Mouse (Mus musculus) heart, embryonic 11.5 days (tissue): ENCODE measurements around the gene Tfrc. TPM values are rescaled to one million over a fixed set of nuclear protein-coding genes. Genes with fewer than 3 reads are reported as not detected.

ENCODE experiments used
- ATAC-seq: fragments of 200-750 bp; cut with Nextera tagmentation; replicated peaks from 2 replicates; pipeline ENCODE4 v1.8.0; 2017; ENCODE audit warnings: moderate library complexity; ENCODE audit not compliant: insufficient number of reproducible peaks, low FRiP score, low TSS enrichment
- H3K27ac ChIP-seq: fragments of 300-500 bp; sonication (generic); 2 replicates; pipeline ENCODE4 v1.5.1; 2014; ENCODE audit warnings: mild to moderate bottlenecking, low read depth, low read length
- H3K27me3 ChIP-seq: fragments of 300-500 bp; sonication (generic); 2 replicates; pipeline ENCODE4 v1.6.1; 2014; ENCODE audit warnings: mild to moderate bottlenecking, low read length, mixed read lengths; ENCODE audit not compliant: control insufficient read depth, insufficient read depth
- H3K36me3 ChIP-seq: fragments of 300-500 bp; sonication (generic); 2 replicates; pipeline ENCODE4 v1.6.1; 2014; ENCODE audit warnings: mild to moderate bottlenecking, low read length, moderate library complexity, mixed read lengths; ENCODE audit not compliant: control insufficient read depth, insufficient read depth
- H3K4me1 ChIP-seq: fragments of 300-500 bp; sonication (generic); 2 replicates; pipeline ENCODE4 v1.6.1; 2014; ENCODE audit warnings: low read length; ENCODE audit not compliant: control insufficient read depth, insufficient read depth
- H3K4me2 ChIP-seq: fragments of 300-500 bp; sonication (generic); 2 replicates; pipeline ENCODE4 v1.6.1; 2014; ENCODE audit warnings: mild to moderate bottlenecking, moderate library complexity
- H3K4me3 ChIP-seq: fragments of 300-500 bp; sonication (generic); 2 replicates; pipeline ENCODE4 v1.5.1; 2014; ENCODE audit warnings: low read depth, low read length
- H3K9ac ChIP-seq: fragments of 300-500 bp; sonication (generic); 2 replicates; pipeline ENCODE4 v1.6.1; 2014; ENCODE audit warnings: mild to moderate bottlenecking, low read depth, low read length, moderate library complexity
- H3K9me3 ChIP-seq: fragments of 300-500 bp; sonication (generic); replicated peaks from 2 replicates; pipeline ENCODE4 v1.6.1; 2016; ENCODE audit warnings: low read length; ENCODE audit not compliant: control insufficient read depth
- WGBS: fragments of 180-500 bp; shearing (Covaris S2); extraction: QIAGEN DNeasy Blood & Tissue Kit; methylation state at CpG from one replicate; pipeline ENCODE4 v1.1.7; 2014; ENCODE audit not compliant: insufficient replicate concordance; 5-methylcytosine and 5-hydroxymethylcytosine counted together
- polyA plus RNA-seq: library from polyadenylated mRNA; unstranded; fragments of >200 nt; fragmentation: Nextera tagmentation; extraction: Ambion mirVana; gene quantifications from 2 replicates; pipeline ENCODE4 v1.2.1, GENCODE M21; 2014

Tfrc gene
- polyA plus RNA-seq, 1 experiment from 2014 or later: 66.7 TPM

- Histone ChIP-seq H3K27me3 (no peaks in the 10 kb centered on the region), H3K9ac (no peak overlapping the region), H3K4me2 (no peak overlapping the region), H3K4me3 (no peak overlapping the region), H3K27ac (no peak overlapping the region), H3K36me3 (peaks cover 29% of the 10 kb centered on the region), H3K4me1 (no peaks in the 10 kb centered on the region), H3K9me3 (no peaks in the 10 kb centered on the region)
- no peak for ATAC-seq
- 94% methylated on average over 8 of the region's 8 CpGs for WGBS
These were observed 19.4 kb downstream of the Tfrc start for GRCm38 (mm10) chr16:32628140-32628539.

- 92% methylated on average over 4 of the region's 4 CpGs for WGBS
- no peaks in the 10 kb centered on the region for H3K4me1 ChIP-seq
- H3K9ac ChIP-seq: no peak overlapping the region
- no peaks in the 10 kb centered on the region for H3K27me3 ChIP-seq
- H3K36me3 ChIP-seq: peaks cover 13% of the 10 kb centered on the region; the same call in 1 of the 2 replicates
- H3K27ac ChIP-seq: no peak overlapping the region
- H3K9me3 ChIP-seq: no peaks in the 10 kb centered on the region
- no peak for ATAC-seq
- no peak overlapping the region for H3K4me2 ChIP-seq
- no peak overlapping the region for H3K4me3 ChIP-seq
These were observed 23.7 kb downstream of the Tfrc start for GRCm38 (mm10) chr16:32632328-32632824.

DNA sequence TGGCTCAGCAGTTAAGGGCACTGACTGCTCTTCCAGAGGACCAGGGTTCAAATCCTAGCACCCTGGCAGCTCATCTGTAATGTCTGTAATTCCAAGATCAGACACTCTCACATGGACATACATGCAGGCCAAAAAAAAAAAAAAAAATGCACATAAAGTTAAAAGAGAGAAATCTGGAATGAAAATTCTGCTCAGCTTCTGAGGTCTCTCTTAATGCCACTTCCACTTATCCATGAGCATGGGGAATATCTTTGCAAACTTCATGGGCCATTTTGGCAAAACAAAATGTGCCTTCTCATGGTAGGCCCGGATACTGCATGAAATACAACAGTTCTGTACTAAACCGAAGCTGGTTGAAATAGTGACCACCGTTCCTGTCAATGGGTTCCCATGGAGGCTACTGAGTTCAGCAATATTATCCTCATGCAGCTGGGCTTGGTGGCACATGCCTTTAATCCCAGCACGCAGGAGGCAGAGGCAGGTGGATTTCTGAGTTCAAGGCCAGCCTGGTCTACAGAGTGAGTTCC, 24.8 kb downstream of the Tfrc start:
- H3K4me3 ChIP-seq: no peak overlapping the region
- no peak for ATAC-seq
- H3K9me3 ChIP-seq: no peaks in the 10 kb centered on the region
- no peak overlapping the region for H3K4me2 ChIP-seq
- H3K36me3 ChIP-seq: peaks cover 10% of the 10 kb centered on the region; the same call in 1 of the 2 replicates
- H3K9ac ChIP-seq: no peak overlapping the region
- no peaks in the 10 kb centered on the region for H3K27me3 ChIP-seq
- no peak overlapping the region for H3K27ac ChIP-seq
- H3K4me1 ChIP-seq: no peaks in the 10 kb centered on the region
- WGBS: 89% methylated on average over 4 of the region's 4 CpGs

GRCm38 (mm10) chr16:32634183-32634582, 25.5 kb downstream of the Tfrc start:
- H3K4me2 ChIP-seq: no peak overlapping the region
- H3K4me1 ChIP-seq: no peaks in the 10 kb centered on the region
- WGBS: 86% methylated on average over 5 of the region's 5 CpGs
- no peak overlapping the region for H3K4me3 ChIP-seq
- H3K9me3 ChIP-seq: no peaks in the 10 kb centered on the region
- ATAC-seq: no peak
- peaks cover 10% of the 10 kb centered on the region; the same call in 1 of the 2 replicates for H3K36me3 ChIP-seq
- H3K27me3 ChIP-seq: no peaks in the 10 kb centered on the region
- H3K27ac ChIP-seq: no peak overlapping the region
- no peak overlapping the region for H3K9ac ChIP-seq

DNA sequence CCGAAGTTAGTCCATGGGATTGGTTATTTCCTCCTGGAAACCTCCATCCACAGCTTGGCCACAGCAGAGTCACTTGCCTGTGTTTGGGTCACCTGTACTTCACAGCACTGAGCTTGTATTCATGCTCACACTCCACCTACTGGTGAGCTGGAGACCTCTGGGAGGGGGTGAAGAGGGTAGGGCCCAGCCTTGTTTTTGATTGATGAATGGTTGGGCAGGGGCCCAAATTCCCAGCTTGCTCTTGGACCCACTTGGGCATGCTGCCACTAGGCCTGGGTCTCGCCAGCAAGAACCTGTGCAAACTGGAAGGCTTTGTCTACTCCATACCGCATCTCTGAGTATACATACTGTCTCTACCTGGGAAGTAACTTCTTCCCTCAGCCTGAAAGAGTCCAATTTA, 26.6 kb downstream of the Tfrc start:
- no peak for ATAC-seq
- whole genome bisulfite sequencing: 67% methylated on average over 3 of the region's 3 CpGs
- H3K4me3 ChIP-seq: no peak overlapping the region

GRCm38 (mm10) chr16:32636331-32636730, 27.6 kb downstream of the Tfrc start:
- H3K27ac ChIP-seq: no peak overlapping the region
- H3K4me1 ChIP-seq: no peaks in the 10 kb centered on the region
- H3K36me3 ChIP-seq: no peaks in the 10 kb centered on the region
- no peak overlapping the region for H3K4me3 ChIP-seq
- H3K27me3 ChIP-seq: no peaks in the 10 kb centered on the region
- H3K9me3 ChIP-seq: no peaks in the 10 kb centered on the region
- no peak overlapping the region for H3K9ac ChIP-seq
- WGBS: 84% methylated on average over 3 of the region's 3 CpGs
- no peak overlapping the region for H3K4me2 ChIP-seq
- no peak for ATAC-seq

More for the DNA sequence above, 26.6 kb downstream of the Tfrc start:
- Histone ChIP-seq H3K4me2 (no peak overlapping the region), H3K36me3 (peaks cover 2% of the 10 kb centered on the region; the same call in 1 of the 2 replicates), H3K27ac (no peak overlapping the region), H3K27me3 (no peaks in the 10 kb centered on the region), H3K9me3 (no peaks in the 10 kb centered on the region), H3K4me1 (no peaks in the 10 kb centered on the region), H3K9ac (no peak overlapping the region)

GRCm38 (mm10) chr16:32636871-32637521, 28.3 kb downstream of the Tfrc start:
- Histone ChIP-seq H3K4me3 (no peak overlapping the region), H3K27me3 (no peaks in the 10 kb centered on the region), H3K27ac (no peak overlapping the region), H3K4me2 (no peak overlapping the region), H3K4me1 (no peaks in the 10 kb centered on the region; the same call in 1 of the 2 replicates), H3K9me3 (no peaks in the 10 kb centered on the region), H3K36me3 (no peaks in the 10 kb centered on the region), H3K9ac (no peak overlapping the region)
- whole genome bisulfite sequencing: 29% methylated on average over 6 of the region's 6 CpGs
- no peak for ATAC-seq

DNA sequence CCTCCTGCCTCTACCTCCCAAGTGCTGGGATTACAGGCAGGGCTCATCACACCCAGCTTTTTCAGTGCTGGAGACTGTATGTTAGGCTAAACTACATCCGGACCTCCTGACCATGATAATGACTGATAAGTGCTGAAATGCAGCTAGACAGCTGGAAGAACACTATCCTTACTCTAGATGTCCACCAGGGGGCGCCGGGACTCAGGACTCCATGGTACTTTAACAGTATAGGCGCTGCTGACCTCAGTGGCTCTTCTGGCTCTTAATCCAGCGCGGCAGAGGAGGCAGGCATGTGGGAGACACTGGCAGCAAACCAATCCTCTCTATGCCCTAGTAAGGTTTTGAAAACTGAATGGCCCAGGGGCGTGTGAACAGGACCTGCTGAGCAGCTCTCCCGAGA, 29.8 kb downstream of the Tfrc start:
- no peak for ATAC-seq
- Histone ChIP-seq H3K9ac (no peak overlapping the region), H3K27ac (no peak overlapping the region), H3K36me3 (no peaks in the 10 kb centered on the region), H3K9me3 (no peaks in the 10 kb centered on the region), H3K27me3 (no peaks in the 10 kb centered on the region), H3K4me2 (no peak overlapping the region), H3K4me1 (peaks cover 3% of the 10 kb centered on the region; the same call in 1 of the 2 replicates), H3K4me3 (no peak overlapping the region)
- 8% methylated on average over 8 of the region's 8 CpGs for WGBS

DNA sequence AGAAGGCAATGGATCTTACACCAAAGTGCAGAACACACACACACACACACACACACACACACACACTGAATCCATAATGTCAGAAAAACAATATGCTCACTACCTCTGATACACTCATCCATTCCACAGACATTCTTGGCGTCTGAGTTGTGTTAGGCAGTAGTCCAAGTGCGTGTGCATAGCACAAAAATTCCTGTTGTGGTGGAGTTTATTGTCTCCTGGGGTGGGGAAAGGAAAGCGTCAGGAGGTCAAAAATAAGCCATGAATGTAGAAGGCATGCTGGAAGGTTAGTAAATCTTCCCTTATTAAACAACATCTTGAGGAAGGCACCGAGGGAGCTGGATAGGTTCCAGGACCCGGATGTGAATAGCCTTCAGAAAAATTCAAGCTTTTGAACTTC, 31.4 kb downstream of the Tfrc start:
- H3K4me2 ChIP-seq: no peak overlapping the region
- no peaks in the 10 kb centered on the region for H3K36me3 ChIP-seq
- H3K27me3 ChIP-seq: no peaks in the 10 kb centered on the region
- H3K9ac ChIP-seq: no peak overlapping the region
- whole genome bisulfite sequencing: 75% methylated on average over 5 of the region's 5 CpGs
- H3K9me3 ChIP-seq: no peaks in the 10 kb centered on the region
- peaks cover 10% of the 10 kb centered on the region; the same call in 1 of the 2 replicates for H3K4me1 ChIP-seq
- no peak overlapping the region for H3K27ac ChIP-seq
- ATAC-seq: no peak
- H3K4me3 ChIP-seq: no peak overlapping the region
